Mouse (Mus musculus) gastrocnemius, adult 2 months (tissue): ENCODE data around the gene Mgat1. TPM values are rescaled to one million over a fixed set of nuclear protein-coding genes. Genes with fewer than 3 reads are reported as not detected.

Experiments used
- DNase-seq: peaks from one replicate; pipeline ENCODE4 v3.0.0; 2022
- H3K27ac ChIP-seq: fragments of 200-600 bp; 2 replicates; pipeline ENCODE4 v1.8.1; 2022; ENCODE audit warnings: mild to moderate bottlenecking
- H3K4me3 ChIP-seq: fragments of 200-600 bp; 2 replicates; pipeline ENCODE4 v1.8.1; 2022; ENCODE audit warnings: mild to moderate bottlenecking, moderate library complexity
- CTCF ChIP-seq: fragments of 200-600 bp; IDR thresholded peaks from 2 replicates; pipeline ENCODE4 v1.8.1; 2022; ENCODE audit warnings: antibody characterized with exemption, mild to moderate bottlenecking, moderate library complexity
- intact Hi-C: fragments of 180-260 bp; cut with DNase I; formaldehyde crosslinking; loops from one replicate; pipeline ENCODE4 v1.15.1; 2025
- total RNA-seq, 2 experiments: library from RNA; stranded (reverse); gene quantifications; 2 replicates each; pipeline ENCODE4 v1.2.3; 2021

The Mgat1 gene
- total RNA-seq, 2 experiments from 2014 or later, result 42.0 to 48.0 TPM

- intact Hi-C loops, result loop anchor here (2.0 kb wide), 1 partner anchor 42 kb away; the partner anchor contains the start of gene Zfp62
- peak overlapping the region; percentile 96 for H3K27ac ChIP-seq
Observed at GRCm38 (mm10) chr11:49244595-49244930, 572 bp downstream of the Mgat1 start.

GRCm38 (mm10) chr11:49245176-49245575 lies 1.2 kb downstream of the Mgat1 start:
- no peak for TF ChIP-seq CTCF
- Histone ChIP-seq H3K27ac (peak overlapping the region; percentile 96), H3K4me3 (peak overlapping the region; percentile 91)
- DNase-seq, result peak; percentile 53
- intact Hi-C loops, result loop anchor here (2.0 kb wide), 1 partner anchor 42 kb away; the partner anchor contains the start of gene Zfp62

More at GRCm38 (mm10) chr11:49244595-49244930, 572 bp downstream of the Mgat1 start:
- H3K4me3 ChIP-seq, result peak overlapping the region; percentile 91
- no peak for TF ChIP-seq CTCF
- no peak for DNase-seq

DNA sequence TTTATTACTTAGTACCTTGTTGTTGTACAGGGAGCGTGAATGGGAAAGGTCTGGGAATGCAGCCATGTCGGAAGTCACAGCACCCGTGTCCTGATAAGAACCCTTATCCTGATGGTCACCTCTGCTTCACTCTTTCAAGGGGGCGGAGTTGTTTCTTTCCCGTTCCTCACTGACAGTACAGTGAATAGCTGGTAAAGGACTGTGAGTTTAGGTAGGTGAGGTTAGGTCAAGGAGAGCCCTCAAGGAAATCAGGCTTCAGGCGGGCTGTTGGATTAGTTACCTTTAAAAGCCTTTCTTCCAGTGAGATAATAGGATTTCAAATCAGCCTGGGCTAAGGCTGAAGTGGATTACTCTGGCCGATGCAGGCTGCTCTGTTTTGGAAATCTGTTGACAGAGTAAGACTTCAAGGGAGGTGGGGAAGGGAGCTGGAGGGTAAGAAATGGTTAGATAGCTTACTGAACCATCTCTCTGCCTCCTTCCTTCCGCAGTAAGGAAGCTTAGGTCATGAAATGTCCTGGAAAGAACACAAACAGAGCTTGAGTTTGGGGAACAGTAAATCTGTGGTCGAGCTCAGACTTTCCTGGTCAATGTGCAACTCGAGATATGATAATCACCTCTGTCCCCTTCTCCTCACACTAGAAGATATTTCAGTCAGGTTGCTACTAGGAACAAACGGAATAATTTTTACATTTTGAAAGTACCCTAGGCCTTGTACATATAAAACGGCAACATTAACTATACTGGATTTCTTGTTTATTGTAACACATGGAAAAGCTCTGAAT lies 1.8 kb downstream of the Mgat1 start:
- intact Hi-C loops, result loop anchor here (2.0 kb wide), 1 partner anchor 43 kb away; the partner anchor contains the start of gene Zfp62
- no peak for TF ChIP-seq CTCF
- peak overlapping the region; percentile 96 for H3K27ac ChIP-seq
- H3K4me3 ChIP-seq, result peak overlapping the region; percentile 91
- no peak for DNase-seq

DNA sequence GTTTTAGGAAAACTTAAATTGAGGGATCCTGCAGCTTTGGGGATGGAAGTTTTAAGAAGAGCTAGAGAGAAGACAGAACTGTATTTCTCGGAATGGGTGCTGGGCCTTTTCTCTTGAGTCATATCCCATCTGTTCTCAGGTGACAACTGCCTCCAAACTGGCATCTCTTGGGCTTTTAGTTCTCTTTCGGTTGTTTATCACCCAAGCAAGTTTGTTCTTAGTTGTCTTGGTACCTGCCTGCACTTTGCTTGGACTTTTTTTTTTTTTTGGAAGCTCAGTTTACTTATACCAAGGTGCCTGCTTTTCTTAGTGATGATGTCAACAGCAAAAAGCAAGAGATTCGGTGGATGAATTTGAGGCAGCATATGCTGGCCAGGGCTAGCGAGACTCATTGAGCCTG lies 2.5 kb downstream of the Mgat1 start:
- H3K27ac ChIP-seq, result peak overlapping the region; percentile 96
- no peak for TF ChIP-seq CTCF
- H3K4me3 ChIP-seq, result no peak overlapping the region
- no peak for DNase-seq
- intact Hi-C loops, result no loop called here

GRCm38 (mm10) chr11:49247255-49247654 lies 3.3 kb downstream of the Mgat1 start:
- intact Hi-C loops, result no loop called here
- H3K27ac ChIP-seq, result peak overlapping the region; percentile 96
- DNase-seq, result no peak
- TF ChIP-seq CTCF, result no peak
- H3K4me3 ChIP-seq, result no peak overlapping the region; the same call in 1 of the 2 replicates

DNA sequence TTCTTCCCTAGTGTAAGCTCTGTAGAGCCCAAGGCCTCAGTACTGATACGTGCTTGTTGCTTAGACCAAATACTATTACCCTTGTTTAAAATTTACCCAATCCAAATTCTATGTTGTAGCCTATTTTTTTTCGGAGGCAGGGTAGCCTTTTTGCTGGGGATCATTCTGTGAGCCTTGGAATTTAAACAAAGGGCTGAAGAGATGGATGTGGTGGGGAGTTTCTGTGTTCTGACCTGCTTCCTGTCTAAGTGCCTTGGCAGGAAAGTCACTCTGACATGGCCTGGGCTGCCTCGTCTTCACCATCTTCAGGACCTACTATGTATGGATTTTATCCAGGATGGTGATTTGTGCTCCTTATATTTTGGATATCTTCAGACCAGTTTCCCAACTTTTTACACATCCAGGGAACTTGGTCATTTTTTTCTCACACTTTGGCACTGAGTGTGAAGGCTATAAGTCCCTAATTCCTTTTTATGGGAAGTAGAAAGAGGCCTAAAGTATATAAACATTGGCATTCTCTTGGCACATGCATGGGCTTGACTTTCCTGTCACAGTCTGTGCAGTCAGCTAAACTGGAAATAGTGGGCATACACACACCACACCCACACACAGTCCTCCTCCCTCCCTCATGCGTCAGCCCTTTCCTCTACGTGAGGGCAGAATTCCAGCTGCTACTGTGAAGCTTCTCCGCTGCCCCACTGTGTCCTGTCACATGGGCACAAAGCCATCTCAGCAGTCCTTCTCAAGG lies 4.4 kb downstream of the Mgat1 start:
- no peak for TF ChIP-seq CTCF
- Histone ChIP-seq H3K27ac (peak overlapping the region; percentile 96), H3K4me3 (peak overlapping the region; percentile 15; the same call in 1 of the 2 replicates)
- peak; percentile 49 for DNase-seq
- intact Hi-C loops, result no loop called here

DNA sequence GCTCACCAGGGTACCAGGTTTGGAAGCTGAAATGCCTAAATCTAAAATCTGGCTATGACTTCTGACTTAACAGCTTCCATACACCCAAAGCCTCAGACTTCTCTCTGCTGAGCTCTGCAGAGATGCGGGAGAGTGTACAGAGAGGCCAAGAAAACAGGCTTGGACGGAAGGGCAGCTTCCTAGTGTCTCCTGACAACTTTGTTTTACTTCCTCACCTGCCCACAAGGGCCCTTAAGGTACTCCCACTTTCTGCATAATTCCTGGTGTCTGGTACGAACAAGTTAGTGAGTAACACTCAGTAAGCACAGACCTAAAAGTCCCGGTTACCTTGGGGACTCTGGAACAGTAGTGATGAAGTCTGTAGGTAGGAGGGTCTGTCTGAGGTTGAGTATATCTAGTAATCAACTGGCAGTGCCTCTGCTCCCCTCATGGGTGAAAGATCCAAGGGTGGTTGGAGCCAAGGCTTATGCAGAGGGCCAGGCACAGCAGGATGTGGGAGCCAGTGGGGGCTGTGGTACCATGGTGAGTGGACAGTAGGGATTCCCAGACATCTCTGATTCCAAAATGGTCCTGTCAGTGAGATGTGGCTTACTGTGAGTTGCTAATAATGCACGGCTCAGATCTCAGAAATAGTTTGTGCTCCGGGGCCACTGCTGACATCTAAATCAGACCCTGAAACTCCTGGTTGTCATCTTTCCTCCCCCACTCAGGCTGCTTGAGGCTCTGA lies 5.1 kb downstream of the Mgat1 start:
- intact Hi-C loops, result no loop called here
- TF ChIP-seq CTCF, result no peak
- H3K4me3 ChIP-seq, result peak overlapping the region; percentile 76
- DNase-seq, result no peak
- H3K27ac ChIP-seq, result peak overlapping the region; percentile 96

GRCm38 (mm10) chr11:49249811-49250421 lies 5.9 kb downstream of the Mgat1 start:
- intact Hi-C loops, result loop anchor here (5.0 kb wide), 1 partner anchor 378 kb away; the partner anchor contains the start of gene Irgm1
- no peak for TF ChIP-seq CTCF
- DNase-seq, result no peak
- H3K4me3 ChIP-seq, result peak overlapping the region; percentile 76
- peak overlapping the region; percentile 96 for H3K27ac ChIP-seq

- DNase-seq, result peak; percentile 95
- Histone ChIP-seq H3K4me3 (peak overlapping the region; percentile 76), H3K27ac (peak overlapping the region; percentile 96)
- TF ChIP-seq CTCF, result peak; percentile 50
- intact Hi-C loops, result loop anchor here (5.0 kb wide), 1 partner anchor 378 kb away; the partner anchor contains the start of gene Irgm1
Observed at GRCm38 (mm10) chr11:49250422-49251379, 6.7 kb downstream of the Mgat1 start.

GRCm38 (mm10) chr11:49251380-49251761 lies 7.4 kb downstream of the Mgat1 start:
- TF ChIP-seq CTCF, result no peak
- peak overlapping the region; percentile 96 for H3K27ac ChIP-seq
- peak overlapping the region; percentile 76 for H3K4me3 ChIP-seq
- no peak for DNase-seq
- intact Hi-C loops, result loop anchor here (5.0 kb wide), 1 partner anchor 379 kb away; the partner anchor contains the start of gene Irgm1

DNA sequence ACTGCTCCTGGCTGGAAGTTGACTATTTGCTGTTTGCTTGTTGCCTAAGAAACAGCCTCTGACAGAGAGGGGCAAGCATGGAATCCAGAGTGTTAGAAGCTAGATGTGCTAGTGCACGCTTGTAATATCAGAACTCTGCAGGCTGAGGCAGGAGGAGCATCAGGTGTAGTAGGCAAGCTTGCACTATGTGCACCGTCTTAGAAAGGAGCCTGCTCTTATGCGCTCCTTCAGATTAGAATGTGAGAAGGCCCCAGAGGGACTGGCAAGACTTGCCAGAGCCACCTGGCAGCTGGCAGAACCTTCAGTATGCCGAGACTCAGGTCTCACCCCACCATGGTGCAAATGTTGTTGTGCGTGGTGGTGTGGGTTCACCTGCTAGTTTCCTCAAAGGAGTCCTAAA lies 8.1 kb downstream of the Mgat1 start:
- Histone ChIP-seq H3K27ac (peak overlapping the region; percentile 96), H3K4me3 (peak overlapping the region; percentile 76)
- no peak for DNase-seq
- TF ChIP-seq CTCF, result no peak
- intact Hi-C loops, result loop anchor here (5.0 kb wide), 1 partner anchor 380 kb away; the partner anchor contains the start of gene Irgm1
